Mouse (Mus musculus) granulocyte monocyte progenitor cell, adult 5-6 weeks (primary cell): ENCODE results near the gene Gripap1. TPM values are rescaled to one million over a fixed set of nuclear protein-coding genes. Genes with fewer than 3 reads are reported as not detected.

Source experiments
- ATAC-seq: replicated peaks from 2 replicates; pipeline ENCODE4 v1.8.0; 2016; ENCODE audit warnings: mild to moderate bottlenecking, moderate TSS enrichment, inconsistent platforms; ENCODE audit not compliant: poor library complexity, severe bottlenecking
- total RNA-seq, 2 experiments: library from RNA; stranded (forward) in 1 of 2; stranded (reverse) in 1 of 2; fragments of 200-712, 200-1000 nt in 1 of 2; fragments of >200 nt in 1 of 2; fragmentation: Nextera tagmentation in 1 of 2; gene quantifications; 2 replicates each; pipeline ENCODE4 v1.2.3; 2014 to 2017

Gene Gripap1
- total RNA-seq, 2 experiments from 2014 or later, result 52.5 to 59.7 TPM

DNA sequence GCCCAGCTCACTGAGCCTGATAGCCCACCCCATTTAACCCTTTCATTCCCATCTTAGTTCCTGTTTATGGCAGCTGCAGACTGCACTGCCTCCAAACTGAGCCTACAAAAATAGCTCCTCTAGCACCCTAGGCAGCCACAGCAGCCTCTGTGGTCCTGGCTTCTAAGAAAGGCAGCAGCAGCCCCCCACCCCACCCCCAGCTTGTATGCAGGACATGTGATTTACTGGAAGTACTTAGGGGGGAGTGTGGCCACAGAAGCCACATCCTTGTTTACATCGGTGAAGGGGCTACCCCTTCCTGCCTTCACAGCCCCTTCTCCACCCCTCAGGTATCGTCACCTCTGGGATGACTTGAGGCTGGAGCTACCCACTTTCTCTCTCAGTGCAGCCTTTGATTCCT is 75.8 kb downstream of the Gripap1 start:
- ATAC-seq, result peak; percentile 55

DNA sequence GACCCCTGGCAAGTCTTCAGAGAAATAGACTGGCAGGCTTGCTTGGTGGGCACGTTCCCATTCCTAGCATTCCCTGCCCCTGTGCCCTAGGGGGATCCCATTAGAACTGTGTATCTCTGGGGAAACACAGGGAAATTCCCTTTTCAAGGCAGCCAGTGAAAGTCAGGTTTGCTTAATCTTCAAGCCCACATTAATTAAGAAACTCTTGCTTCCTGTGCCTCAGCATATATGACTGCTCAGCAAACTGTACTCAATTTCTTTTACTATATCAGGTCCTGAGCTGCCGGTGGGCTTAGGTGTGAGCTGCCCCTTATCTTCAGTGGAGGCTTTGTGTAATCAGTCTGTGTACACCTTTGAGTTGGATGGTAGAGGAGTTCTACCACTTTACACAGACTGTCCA is 76.2 kb downstream of the Gripap1 start:
- ATAC-seq, result peak; percentile 38

DNA sequence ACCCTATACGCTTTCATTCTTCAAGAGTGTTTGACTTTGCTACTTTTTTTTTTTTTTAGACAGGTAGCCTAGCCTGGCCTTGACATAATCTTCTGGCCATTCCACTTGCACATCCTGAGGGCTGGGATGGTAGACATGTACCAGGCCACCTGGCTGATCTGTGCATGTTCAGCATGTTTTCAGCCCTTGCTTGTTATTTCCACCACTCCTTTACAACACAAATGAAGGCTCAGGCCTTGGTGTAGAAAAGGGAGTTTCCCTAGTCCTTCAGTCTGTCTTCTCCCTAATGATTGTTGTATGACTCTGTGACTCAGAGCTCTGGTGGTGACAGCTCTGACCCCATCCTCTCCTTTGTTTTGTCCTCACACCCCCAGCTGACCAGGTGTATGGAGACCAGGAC is 77.6 kb downstream of the Gripap1 start:
- ATAC-seq, result no peak

DNA sequence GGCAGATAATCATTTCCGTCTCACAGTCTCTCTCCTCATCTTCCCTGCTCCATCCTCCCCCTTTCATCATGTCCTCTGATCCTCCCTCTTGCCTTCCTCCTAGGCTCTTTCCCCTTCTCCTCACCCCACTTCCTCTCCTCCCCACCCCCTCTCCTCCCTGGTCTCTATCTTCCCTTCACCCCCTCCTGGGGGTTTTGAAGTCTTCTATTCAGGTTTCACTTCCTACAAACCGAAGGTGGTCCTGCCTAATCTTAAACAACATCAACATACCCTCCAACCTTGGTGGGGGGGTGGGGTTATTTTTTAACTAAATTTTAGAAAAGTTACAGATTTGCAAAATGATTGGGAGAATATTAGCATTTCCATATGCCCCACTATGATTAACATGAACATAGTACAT is 78.9 kb downstream of the Gripap1 start:
- no peak for ATAC-seq

DNA sequence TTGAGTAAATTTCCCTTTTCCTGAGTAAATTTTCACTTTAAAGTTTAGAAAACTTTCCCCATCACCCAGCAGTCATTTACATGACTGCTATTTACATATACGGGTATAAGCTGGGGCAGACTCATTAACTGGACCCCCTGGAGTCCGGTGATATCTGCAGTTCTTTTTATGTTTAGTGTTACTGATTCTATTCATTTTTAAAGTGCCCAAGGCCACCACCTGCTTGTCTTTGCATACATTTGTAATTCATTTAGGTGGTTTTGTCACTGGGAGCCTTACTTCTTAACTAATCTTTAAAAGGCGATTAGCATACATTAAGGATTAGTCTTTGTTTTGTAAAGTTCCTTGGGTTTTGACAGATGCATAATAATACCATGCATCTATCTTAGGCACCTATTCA is 80.3 kb downstream of the Gripap1 start:
- ATAC-seq, result no peak

Other genes with a start within 250 kb of the Gripap1 start
- gene Foxp3, start 216.1 kb upstream of the Gripap1 start, total RNA-seq (2014; fragmentation: Nextera tagmentation), result not detected in 2 replicates
- not detected in 2 replicates for gene Foxp3, start 216.1 kb upstream of the Gripap1 start, total RNA-seq (2017)
- gene Ppp1r3f, start 215.5 kb upstream of the Gripap1 start, total RNA-seq (2014; fragmentation: Nextera tagmentation), result 0.30 and 1.8 TPM in 2 replicates
- gene Ppp1r3f, start 215.5 kb upstream of the Gripap1 start, total RNA-seq (2017), result 0.26 and 1.6 TPM in 2 replicates
- gene Ccdc22, start 184.2 kb upstream of the Gripap1 start, total RNA-seq (2014; fragmentation: Nextera tagmentation), result 37.5 and 38.0 TPM in 2 replicates
- 41.4 and 45.7 TPM in 2 replicates for gene Ccdc22, start 184.2 kb upstream of the Gripap1 start, total RNA-seq (2017)
- 0.53 TPM in 1 of 2 replicates, not detected in the other for gene Cacna1f, start 182.7 kb upstream of the Gripap1 start, total RNA-seq (2014; fragmentation: Nextera tagmentation)
- 0.09 and 0.46 TPM in 2 replicates for gene Cacna1f, start 182.7 kb upstream of the Gripap1 start, total RNA-seq (2017)
- 0.23 and 0.97 TPM in 2 replicates for gene Syp, start 151.3 kb upstream of the Gripap1 start, total RNA-seq (2014; fragmentation: Nextera tagmentation)
- gene Syp, start 151.3 kb upstream of the Gripap1 start, total RNA-seq (2017), result 0.13 TPM in 1 of 2 replicates, not detected in the other
- 8.4 and 12.5 TPM in 2 replicates for gene Prickle3, start 132.5 kb upstream of the Gripap1 start, total RNA-seq (2014; fragmentation: Nextera tagmentation)
- gene Prickle3, start 132.5 kb upstream of the Gripap1 start, total RNA-seq (2017), result 2.6 and 2.7 TPM in 2 replicates
- 51.4 and 73.9 TPM in 2 replicates for gene Plp2, start 118.4 kb upstream of the Gripap1 start, total RNA-seq (2014; fragmentation: Nextera tagmentation)
- gene Plp2, start 118.4 kb upstream of the Gripap1 start, total RNA-seq (2017), result 16.0 and 20.9 TPM in 2 replicates
- gene Magix, start 108.5 kb upstream of the Gripap1 start, total RNA-seq (2014; fragmentation: Nextera tagmentation), result not detected in 2 replicates
- 0.17 TPM in 1 of 2 replicates, not detected in the other for gene Magix, start 108.5 kb upstream of the Gripap1 start, total RNA-seq (2017)
- gene Gpkow, start 92.6 kb upstream of the Gripap1 start, total RNA-seq (2014; fragmentation: Nextera tagmentation), result 18.9 and 21.2 TPM in 2 replicates
- 30.4 and 32.7 TPM in 2 replicates for gene Gpkow, start 92.6 kb upstream of the Gripap1 start, total RNA-seq (2017)
- gene Wdr45, start 75.4 kb upstream of the Gripap1 start, total RNA-seq (2014; fragmentation: Nextera tagmentation), result 24.1 and 31.2 TPM in 2 replicates
- 22.5 and 27.6 TPM in 2 replicates for gene Wdr45, start 75.4 kb upstream of the Gripap1 start, total RNA-seq (2017)
- not detected in 2 replicates for gene Gm45208, start 67.5 kb upstream of the Gripap1 start, total RNA-seq (2014; fragmentation: Nextera tagmentation)
- gene Gm45208, start 67.5 kb upstream of the Gripap1 start, total RNA-seq (2017), result not detected in 2 replicates
- 4.3 and 16.1 TPM in 2 replicates for gene Praf2, start 61.3 kb upstream of the Gripap1 start, total RNA-seq (2014; fragmentation: Nextera tagmentation)
- 2.8 and 6.2 TPM in 2 replicates for gene Praf2, start 61.3 kb upstream of the Gripap1 start, total RNA-seq (2017)
- not detected in 2 replicates for gene Ccdc120, start 38.9 kb upstream of the Gripap1 start, total RNA-seq (2014; fragmentation: Nextera tagmentation)
- gene Ccdc120, start 38.9 kb upstream of the Gripap1 start, total RNA-seq (2017), result 0.04 and 0.21 TPM in 2 replicates
- 17.4 and 27.8 TPM in 2 replicates for gene Tfe3, start 27.2 kb upstream of the Gripap1 start, total RNA-seq (2014; fragmentation: Nextera tagmentation)
- 5.7 and 7.2 TPM in 2 replicates for gene Tfe3, start 27.2 kb upstream of the Gripap1 start, total RNA-seq (2017)
- 0.32 and 2.5 TPM in 2 replicates for gene Kcnd1, start 32.5 kb downstream of the Gripap1 start, total RNA-seq (2014; fragmentation: Nextera tagmentation)
- gene Kcnd1, start 32.5 kb downstream of the Gripap1 start, total RNA-seq (2017), result 0.31 TPM in 1 of 2 replicates, not detected in the other
- 44.0 and 47.5 TPM in 2 replicates for gene Otud5, start 51.6 kb downstream of the Gripap1 start, total RNA-seq (2014; fragmentation: Nextera tagmentation)
- 56.4 and 57.4 TPM in 2 replicates for gene Otud5, start 51.6 kb downstream of the Gripap1 start, total RNA-seq (2017)
- 6.3 and 7.1 TPM in 2 replicates for gene Pim2, start 88.5 kb downstream of the Gripap1 start, total RNA-seq (2014; fragmentation: Nextera tagmentation)
- gene Pim2, start 88.5 kb downstream of the Gripap1 start, total RNA-seq (2017), result 0.78 and 1.5 TPM in 2 replicates
- 18.7 and 35.6 TPM in 2 replicates for gene Slc35a2, start 94.3 kb downstream of the Gripap1 start, total RNA-seq (2014; fragmentation: Nextera tagmentation)
- gene Slc35a2, start 94.3 kb downstream of the Gripap1 start, total RNA-seq (2017), result 14.6 and 19.6 TPM in 2 replicates
- gene Pqbp1, start 109.5 kb downstream of the Gripap1 start, total RNA-seq (2014; fragmentation: Nextera tagmentation), result 53.9 and 80.4 TPM in 2 replicates
- gene Pqbp1, start 109.5 kb downstream of the Gripap1 start, total RNA-seq (2017), result 130 and 144 TPM in 2 replicates
- gene Timm17b, start 109.6 kb downstream of the Gripap1 start, total RNA-seq (2014; fragmentation: Nextera tagmentation), result 80.9 and 119 TPM in 2 replicates
- 62.7 and 111 TPM in 2 replicates for gene Timm17b, start 109.6 kb downstream of the Gripap1 start, total RNA-seq (2017)
- not detected in 2 replicates for gene Gm10491, start 118.1 kb downstream of the Gripap1 start, total RNA-seq (2014; fragmentation: Nextera tagmentation)
- not detected in 2 replicates for gene Gm10491, start 118.1 kb downstream of the Gripap1 start, total RNA-seq (2017)
- not detected in 2 replicates for gene Gm10490, start 119.8 kb downstream of the Gripap1 start, total RNA-seq (2014; fragmentation: Nextera tagmentation)
- not detected in 2 replicates for gene Gm10490, start 119.8 kb downstream of the Gripap1 start, total RNA-seq (2017)
- not detected in 2 replicates for gene Pcsk1n, start 130.1 kb downstream of the Gripap1 start, total RNA-seq (2014; fragmentation: Nextera tagmentation)
- not detected in 2 replicates for gene Pcsk1n, start 130.1 kb downstream of the Gripap1 start, total RNA-seq (2017)
- not detected in 2 replicates for gene Eras, start 138.8 kb downstream of the Gripap1 start, total RNA-seq (2014; fragmentation: Nextera tagmentation)
- gene Eras, start 138.8 kb downstream of the Gripap1 start, total RNA-seq (2017), result not detected in 2 replicates
- 11.5 and 13.5 TPM in 2 replicates for gene Hdac6, start 158.1 kb downstream of the Gripap1 start, total RNA-seq (2014; fragmentation: Nextera tagmentation)
- 7.5 and 8.0 TPM in 2 replicates for gene Hdac6, start 158.1 kb downstream of the Gripap1 start, total RNA-seq (2017)
- 2.2 and 4.5 TPM in 2 replicates for gene Gata1, start 188.3 kb downstream of the Gripap1 start, total RNA-seq (2014; fragmentation: Nextera tagmentation)
- gene Gata1, start 188.3 kb downstream of the Gripap1 start, total RNA-seq (2017), result 3.6 and 4.2 TPM in 2 replicates
- gene Glod5, start 228.7 kb downstream of the Gripap1 start, total RNA-seq (2014; fragmentation: Nextera tagmentation), result not detected in 2 replicates
- gene Glod5, start 228.7 kb downstream of the Gripap1 start, total RNA-seq (2017), result not detected in 2 replicates